Mouse (Mus musculus) thymus, postnatal 0 days (tissue): ENCODE data around the gene Zdhhc8. TPM values are rescaled to one million over a fixed set of nuclear protein-coding genes. Genes with fewer than 3 reads are reported as not detected.
"Not testable (repeated sequence)": the region's sequence is repeated elsewhere in the genome, so short reads cannot be mapped to it uniquely, and the experiment has no call there.

Experiments used
- DNase-seq: peaks from one replicate; pipeline ENCODE4 v3.0.0-alpha.2; 2015; ENCODE audit warnings: low spot score
- polyA plus RNA-seq: library from polyadenylated mRNA; unstranded; fragments of >200 nt; fragmentation: Nextera tagmentation; extraction: Ambion mirVana; gene quantifications from 2 replicates; pipeline ENCODE4 v1.2.1, GENCODE M21; 2015

Gene Zdhhc8
- polyA plus RNA-seq, 1 experiment from 2014 or later: 25.2 TPM

DNA sequence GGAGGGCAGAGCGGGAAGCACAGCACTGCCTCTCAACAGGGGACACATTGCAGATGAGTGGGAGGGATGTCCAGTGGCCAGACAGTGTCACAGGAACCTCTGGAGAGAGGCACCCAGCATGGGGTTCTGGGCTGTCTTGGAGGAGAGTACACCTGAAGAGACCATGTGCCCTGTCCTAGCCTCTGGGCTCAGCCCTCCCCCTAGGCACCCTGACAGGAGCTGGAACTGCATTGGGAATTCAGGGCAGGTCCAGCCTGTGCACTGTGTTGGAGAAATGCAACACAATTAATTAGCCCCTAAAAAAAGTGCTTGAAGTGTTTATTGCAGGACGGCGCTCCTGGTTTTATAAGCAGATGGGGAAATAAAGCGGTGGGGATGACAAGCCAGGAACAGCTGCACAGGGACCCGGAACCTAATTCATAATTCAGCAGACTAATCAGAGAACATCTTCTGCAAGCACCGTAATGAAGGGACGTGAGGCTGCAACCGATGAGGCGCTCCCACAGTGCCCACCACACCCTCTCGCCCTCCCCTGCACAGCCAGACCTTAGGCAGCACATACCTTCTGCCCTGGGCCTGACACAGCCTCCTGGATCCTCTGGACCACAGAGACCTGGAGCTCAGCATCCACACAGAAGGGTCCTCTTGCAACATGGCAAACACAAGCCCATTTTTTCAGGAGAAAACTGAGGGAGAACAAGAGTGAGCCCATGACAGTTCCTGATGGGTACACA lies 36.4 kb downstream of the Zdhhc8 start:
- DNase-seq: no peak

DNA sequence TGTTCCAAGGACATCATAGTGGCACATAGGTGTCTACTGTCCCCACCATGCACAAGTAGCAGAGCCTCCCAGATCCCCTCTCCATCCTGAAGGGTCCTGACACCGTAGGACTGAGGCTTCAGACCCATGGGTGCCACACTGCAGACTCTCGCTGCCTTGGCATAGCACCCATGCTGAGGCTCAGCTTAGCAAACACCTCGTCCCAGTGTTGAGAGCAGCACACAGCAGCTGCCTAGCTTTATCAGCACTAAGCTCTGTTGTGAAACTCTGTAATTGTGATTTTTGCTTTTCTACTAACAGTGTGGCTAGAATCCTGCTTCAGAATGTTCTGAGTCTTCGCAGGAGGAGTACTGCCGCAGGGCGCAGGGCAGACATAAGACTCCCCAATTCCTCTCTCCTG lies 37.1 kb downstream of the Zdhhc8 start:
- DNase-seq: no peak

DNA sequence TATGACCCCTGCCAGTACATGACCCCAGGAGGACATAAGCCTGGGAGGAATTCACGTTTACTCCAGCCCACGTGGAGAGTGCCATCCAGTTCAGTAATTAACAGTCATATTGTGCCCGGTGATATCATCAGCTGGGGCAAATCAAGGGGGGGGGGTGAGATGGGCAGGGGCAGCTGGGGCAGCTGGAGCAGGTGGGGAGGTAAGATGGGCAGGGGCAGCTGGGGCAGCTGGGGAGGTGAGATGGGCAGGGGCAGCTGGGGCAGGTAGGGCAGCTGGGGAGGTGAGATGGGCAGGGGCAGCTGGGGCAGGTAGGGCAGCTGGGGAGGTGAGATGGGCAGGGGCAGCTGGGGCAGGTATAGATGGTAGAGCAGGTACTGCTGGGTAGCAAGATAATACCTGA lies 39.4 kb downstream of the Zdhhc8 start:
- not testable (repeated sequence) for DNase-seq

DNA sequence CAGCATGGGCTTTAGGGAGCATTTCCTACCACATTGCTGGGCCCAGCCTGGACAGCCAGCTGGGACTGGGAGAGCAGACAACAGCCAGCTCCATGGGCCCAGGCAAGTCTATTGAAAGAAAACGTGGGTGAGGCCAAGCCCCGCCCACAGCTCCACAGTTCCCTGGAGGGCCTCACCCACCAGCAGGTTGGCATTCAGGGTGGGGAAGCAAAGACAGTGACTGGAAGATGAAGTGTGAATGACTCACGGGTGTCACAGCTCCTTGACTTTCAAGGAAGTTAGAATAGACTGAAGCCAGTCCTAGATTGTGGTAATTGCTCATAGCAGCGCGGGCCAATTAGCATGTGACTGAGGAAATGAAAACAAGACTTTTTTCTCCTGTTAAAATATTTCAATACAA lies 39.9 kb downstream of the Zdhhc8 start:
- no peak for DNase-seq

DNA sequence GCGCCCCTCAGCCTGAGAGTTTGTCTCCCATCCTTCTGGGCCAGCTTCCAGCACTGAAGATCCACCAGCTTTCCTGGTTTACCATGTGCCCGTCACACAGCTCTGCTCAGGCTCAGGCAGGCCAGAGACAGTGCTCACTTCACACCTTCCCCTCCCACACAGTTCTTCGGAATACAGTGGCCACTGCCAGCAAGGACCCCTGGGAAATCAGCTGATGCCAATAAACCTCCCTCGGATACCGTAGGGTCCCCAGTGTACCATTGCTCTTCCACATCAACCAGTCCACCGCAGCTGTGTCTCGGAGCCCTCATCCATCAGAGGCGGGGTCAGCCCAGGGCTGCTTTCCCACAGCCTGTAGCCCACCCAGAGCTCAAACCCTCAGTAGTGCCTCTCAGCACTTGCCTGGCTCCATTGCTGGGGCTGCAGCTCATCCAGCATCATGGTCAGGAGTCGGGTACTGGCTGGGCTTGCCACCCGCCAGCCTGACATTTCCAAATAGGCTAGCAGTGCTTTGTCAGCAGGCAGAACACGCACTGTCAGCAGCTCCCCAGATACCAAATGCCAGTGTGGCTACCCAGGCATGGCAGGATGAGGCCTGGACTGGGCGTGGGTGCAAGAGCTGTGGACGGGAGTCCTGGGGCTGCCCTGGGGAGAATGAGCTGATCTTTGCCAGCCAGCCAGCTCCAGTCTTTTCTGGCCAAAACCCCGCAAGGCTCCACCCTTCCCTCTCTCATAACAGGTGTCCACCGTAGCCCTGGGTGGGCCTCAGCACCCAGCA lies 40.5 kb downstream of the Zdhhc8 start:
- DNase-seq: no peak

DNA sequence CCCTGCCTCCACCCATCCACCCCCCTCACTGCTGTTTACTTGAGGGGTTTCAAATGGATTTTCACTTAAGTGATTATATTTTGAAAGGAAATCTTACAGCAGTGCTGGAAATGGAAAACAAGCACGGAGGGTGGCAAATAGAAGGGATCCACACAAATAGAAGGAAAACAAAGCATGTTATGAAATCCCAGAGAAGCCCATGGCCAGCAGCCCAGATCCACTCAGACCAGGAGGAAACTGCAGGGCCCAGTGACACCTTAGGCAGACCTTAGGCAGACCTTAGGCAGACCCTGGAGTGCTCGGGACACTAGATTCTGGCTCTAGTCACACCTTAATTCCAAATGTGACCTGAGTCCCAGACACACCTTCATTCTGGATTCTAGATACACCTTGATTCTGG lies 43.9 kb downstream of the Zdhhc8 start:
- no peak for DNase-seq

DNA sequence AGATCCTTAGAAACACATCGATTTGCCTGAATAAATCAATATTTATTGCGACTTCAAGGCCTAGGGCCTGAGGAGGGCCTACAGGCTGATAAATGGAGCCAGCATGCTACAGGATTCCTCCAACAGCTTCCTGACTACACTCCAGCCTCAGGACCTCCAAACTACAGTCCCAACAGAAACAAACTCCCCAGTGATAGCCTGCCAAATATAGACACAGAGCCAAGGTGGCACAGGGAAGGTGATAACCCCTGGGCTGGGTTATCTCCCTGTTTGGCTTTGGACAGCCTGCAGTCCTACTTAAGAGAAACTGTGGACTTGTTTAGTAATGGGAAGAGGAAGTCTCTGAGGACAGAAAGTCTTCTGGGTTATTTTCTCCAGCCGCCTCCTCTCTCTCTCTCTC lies 47.7 kb downstream of the Zdhhc8 start:
- DNase-seq: no peak

DNA sequence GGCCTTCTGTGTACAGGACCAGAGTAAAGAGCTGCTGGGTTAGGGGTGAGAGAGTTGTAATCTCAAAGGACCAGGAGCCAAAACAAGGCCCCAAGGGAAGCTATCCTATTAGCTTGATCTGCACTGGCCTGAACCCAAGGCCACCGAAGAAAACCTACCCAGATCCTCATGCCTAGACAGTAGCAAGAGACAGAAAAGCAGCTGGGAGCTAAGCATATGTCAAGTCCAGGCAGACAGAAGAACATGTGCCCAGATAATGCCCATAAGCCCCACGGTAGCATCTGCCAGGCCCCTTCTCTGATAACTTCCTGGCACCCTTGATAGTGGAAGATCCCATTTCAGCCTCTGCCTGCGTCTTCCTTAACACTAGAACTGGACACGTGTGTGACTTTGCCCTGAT lies 48.1 kb downstream of the Zdhhc8 start:
- DNase-seq: no peak

DNA sequence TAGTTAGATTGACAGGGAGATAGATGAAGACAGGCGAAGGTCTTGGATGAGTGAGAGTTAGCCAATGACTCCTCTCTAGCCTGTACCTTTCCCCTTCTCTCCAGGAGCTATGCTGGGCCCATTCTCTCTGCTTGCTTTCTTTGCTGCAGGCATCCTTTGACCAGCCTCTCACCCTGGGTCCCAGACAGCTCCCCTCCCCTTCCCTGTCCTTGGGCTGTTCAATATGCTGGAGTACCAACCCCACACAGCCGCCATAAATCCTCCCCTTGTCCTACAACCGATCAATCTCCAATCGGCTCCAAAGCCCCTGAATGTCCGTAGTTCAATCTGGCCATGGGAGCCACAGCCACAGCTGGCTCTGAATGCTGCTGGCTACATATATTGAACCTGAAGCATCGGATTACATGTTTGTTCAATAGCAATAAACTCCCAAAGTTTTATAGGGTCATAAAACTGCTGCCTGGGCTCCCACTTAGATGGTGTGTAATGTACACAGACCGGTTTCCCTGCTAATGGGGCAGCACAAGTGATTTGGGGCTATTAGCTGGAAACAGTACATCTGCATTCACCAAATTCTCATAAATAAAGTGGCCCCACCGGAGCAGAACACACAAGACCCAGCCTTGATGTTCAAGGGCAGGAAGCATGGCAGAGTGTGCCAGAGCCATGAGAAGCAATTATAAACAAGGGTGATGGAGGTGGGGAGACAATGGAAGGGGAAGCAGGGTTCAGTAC lies 49.1 kb downstream of the Zdhhc8 start:
- no peak for DNase-seq

DNA sequence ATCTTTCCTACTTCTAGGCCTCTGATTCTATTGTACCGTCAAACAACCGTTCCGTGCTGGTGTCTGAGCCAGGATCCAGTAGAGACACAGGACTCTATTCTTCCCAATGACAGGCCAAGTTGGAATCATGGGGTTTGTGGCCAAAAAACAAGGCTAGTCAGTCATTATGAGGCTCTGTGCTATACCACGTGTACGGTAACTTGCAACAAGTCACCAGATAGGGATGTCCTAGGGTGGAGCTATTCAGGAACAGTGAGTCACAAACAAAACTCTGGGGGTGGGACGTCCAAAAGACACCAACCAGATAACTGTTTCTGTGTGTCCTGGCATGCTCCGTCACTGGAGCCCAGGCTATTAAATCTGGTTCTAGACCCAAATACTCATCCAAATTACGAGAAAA lies 52.2 kb downstream of the Zdhhc8 start:
- no peak for DNase-seq

DNA sequence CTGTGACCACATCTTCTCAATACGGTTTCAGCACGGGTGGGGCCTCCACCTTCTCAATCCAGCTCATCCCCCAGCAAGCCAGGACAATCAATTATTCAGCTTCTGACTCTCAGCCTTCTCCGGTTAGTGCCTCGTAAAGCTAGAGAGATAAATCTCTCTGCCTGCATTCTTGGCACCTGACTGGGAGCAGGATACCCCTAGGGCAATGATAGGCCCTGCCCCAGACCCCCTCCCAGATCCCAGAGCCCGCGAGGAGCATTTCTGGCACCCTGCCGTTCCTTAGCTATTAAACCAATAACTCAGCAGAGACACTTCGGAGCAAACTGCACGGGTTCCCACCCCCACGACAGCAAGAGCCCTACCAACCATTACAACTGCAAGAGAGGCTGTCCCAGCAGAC lies 53.5 kb downstream of the Zdhhc8 start:
- DNase-seq: no peak

DNA sequence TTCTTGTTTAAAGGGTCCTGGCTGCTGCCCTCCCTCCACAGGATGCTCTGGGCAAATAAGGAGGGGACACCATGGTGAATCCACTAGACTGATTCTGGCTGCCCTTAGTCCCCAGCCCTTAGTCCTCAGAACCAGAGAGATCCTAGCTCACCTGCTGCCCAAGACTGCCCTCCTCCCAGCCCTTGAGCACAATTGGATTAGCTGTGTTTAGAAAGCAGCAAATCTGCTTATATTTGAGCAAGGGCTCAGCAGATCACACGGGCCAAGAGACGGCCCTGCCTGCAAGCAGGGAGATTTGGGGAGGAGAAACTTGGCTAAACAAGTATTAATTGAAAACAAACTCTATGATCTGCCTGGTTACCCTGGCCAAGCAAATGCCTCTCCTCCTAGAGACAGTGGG lies 55.3 kb downstream of the Zdhhc8 start:
- no peak for DNase-seq

DNA sequence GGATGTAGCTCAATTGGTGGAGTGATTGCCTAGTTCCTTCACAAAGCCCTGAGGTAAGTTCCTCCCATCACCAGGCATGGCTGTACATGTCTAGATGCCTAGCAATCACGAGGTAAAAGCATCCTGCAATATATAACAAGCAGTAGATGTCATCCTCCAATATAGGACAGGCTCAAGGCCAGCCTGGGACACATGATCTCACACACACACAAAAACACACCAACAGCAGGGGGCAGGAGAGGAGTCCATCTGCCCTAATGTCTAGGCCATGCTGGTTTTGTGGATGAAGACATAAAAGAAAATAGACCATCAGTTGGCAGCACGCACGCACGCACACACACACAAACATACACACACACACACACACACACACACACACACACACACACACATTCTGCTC lies 58.2 kb downstream of the Zdhhc8 start:
- no peak for DNase-seq

DNA sequence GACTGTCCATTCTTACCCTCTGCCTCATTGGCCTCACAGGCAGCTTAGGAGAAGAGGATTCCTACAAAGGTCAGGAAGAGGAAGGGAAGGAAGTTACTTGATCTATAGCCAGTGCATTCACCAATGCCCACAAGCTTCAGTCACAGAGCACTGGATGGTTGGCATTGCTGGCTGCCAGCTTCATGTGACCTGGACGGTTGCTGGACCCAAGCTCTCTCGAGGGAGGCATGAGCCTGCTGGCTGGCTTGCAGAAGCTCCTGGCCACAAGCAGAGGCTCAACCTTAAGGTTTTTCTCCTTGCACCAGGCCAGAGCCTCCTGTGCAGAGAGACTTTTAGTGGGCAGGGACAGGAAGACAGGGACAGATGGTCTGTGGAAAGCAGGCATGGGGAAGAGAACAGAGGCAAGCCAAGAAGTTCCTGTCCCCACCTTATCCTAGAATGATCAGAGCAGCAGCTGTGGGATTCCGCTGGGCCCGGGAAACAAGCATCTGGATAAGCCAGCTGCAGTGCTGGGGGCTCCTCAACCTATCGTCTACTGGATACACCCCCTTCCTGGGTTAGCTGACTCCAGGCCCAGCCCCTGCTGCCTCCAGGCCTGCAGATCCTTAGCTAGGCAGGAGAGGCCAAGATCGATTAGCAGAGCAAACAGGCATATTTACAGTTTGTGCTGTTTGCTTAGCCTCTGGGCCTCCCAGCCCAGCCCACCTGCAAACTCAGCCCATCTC lies 59.0 kb downstream of the Zdhhc8 start:
- no peak for DNase-seq

DNA sequence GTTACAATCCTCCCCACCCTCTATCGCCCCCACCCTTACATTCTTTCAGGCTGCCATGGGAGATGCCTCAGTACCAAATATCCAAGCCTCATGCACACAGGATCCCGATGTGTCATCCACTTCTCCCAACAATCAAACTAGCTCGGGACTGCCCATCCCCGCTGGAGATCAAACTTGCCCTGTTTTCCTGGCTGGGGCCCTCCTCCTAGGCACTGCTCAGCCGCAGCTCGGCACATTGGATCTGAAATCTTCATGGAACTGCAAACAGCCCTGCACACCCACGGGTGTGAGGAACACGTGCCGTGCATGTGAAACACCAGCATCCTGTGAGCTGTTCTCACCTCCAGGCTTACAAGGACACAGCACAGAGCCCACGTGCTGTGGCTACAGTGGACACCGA lies 61.1 kb downstream of the Zdhhc8 start:
- DNase-seq: no peak

DNA sequence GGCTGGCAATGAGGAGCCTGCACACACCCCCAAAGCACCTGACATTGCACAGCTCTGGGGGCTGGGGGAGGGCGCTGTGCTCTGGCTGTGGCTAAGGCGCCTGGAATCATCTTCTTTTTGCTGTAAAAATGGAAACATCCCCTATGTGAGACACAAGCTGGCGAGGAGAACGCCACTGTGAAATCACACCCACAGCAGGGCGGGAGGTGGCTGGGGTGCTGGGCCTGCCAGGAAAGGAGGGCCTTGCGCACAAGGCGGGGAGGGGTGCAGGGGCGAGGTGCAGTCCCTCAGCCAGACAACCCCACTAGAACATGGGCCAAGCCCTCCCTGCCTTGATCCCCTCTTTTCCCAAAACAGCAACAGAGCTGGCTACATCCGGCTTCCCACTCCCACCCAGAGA lies 61.7 kb downstream of the Zdhhc8 start:
- DNase-seq: no peak

DNA sequence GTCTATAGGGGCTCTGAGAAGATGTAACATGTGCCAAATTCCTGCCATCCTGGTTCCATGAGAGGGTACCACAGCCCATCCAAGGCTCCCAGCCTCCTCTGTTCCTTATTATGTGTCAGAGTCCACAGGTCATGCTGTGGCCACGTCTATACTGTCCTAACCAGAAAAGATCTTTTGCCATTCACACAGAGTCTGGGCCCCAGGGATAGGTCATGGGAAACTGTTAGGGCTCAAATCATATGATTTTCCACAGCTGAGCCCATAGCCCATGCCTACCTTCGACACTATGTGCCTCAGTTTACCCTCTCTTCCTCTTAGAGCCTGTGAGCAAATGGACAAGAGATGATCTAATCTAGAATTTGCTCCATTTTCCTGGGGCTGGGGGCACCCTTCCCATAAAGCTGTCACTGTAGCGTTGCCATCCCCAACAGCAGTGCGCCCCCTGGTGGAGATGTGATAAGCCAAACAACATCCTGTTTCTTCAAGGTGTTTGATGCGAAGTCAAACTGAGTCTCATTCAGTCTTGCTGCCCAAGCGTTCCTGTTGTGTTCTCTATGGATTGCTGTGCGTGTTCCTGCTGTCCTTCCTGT lies 62.6 kb downstream of the Zdhhc8 start:
- DNase-seq: peak; percentile 84
